ENCODE assay signal across 1 mouse cellular context in the genomic region with DNA sequence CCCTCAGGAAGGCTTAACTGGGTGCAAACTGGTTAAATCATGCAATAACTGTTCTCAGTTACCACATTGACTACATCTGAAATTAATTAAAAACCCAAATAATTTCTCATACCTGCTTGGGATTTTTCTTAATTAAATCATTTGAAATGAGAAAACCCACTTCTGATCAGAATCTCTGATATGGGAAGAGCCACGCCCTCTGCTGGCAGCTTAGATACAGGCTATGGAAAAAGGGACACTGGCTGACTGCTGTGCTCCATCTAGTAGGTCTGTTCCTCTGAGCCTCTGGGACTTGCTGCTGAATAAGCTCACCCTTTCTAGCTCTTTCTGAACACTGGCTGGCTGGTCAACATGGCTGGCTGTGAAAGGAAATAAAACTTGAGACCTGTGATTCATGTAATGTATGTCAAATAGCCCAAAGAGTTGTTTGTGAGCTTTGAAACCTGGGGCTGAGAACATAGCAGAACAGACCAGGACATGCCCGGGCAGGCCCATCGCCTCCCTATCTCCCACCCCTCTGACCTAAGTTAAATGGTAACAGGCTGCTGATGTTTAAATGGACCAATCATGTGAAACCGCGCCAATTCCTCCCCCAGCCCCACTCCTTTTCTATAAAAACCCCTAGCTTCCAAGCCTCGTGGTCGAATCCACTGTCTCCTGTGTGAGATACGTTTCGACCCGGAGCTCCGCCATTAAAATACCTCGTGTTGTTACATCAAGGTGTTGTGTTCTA.
TF ChIP-seq lines count a peak whose summit lies in the region.

No protein-coding gene starts in this region.

TF ChIP-seq in MEL, 35 proteins besides CTCF, POLR2A, EP300 and RAD21:
- peak; percentile 75 for TF ChIP-seq GATA1 (IDR thresholded peaks at IDR 0.05; ENCODE audit: low read depth, low read length)
- TF ChIP-seq SMC3 (IDR thresholded peaks at IDR 0.05; ENCODE audit: low read depth, low read length), result peak; percentile 61
TF ChIP-seq in MEL: peak in this region for 2; not testable (repeated sequence) for 33.
